Mouse (Mus musculus): ENCODE measurements at regions not wholly inside any gene's neighbourhood (a gene's known extent, or its start where the extent isn't known, plus 50 kb on each side); places are given as distances from the start of the nearest gene placed in this dataset.
A peak's percentile ranks its signal among the peaks of the same experiment; 100 is the strongest.

GRCm38 (mm10) chr8:126659691-126660657, 66.2 kb upstream of the Irf2bp2 start:
- Histone ChIP-seq H3K4me1 (ENCODE audit: control insufficient read depth, insufficient read depth, low read length) (peaks cover 55% of the 10 kb centered on the region), H3K4me2 (ENCODE audit: low read depth, low read length) (peak overlapping the region; percentile 61), H3K9ac (ENCODE audit: low read length) (peak overlapping the region; percentile 71), H3K27ac (ENCODE audit: low read length) (peak overlapping the region; percentile 92), H3K27me3 (ENCODE audit: control insufficient read depth, insufficient read depth, low read length) (no peaks in the 10 kb centered on the region), H3K9me3 (replicated peaks; ENCODE audit: control insufficient read depth, low read length) (no peaks in the 10 kb centered on the region), H3K36me3 (ENCODE audit: control insufficient read depth, insufficient read depth) (no peaks in the 10 kb centered on the region), H3K4me3 (ENCODE audit: low read length) (peak overlapping the region; percentile 1)
- 32% methylated on average over 12 of the region's 12 CpGs for WGBS
- peak; percentile 37; the same call in 1 of the 2 replicates for ATAC-seq (replicated peaks; ENCODE audit: extremely low read depth, insufficient read depth, low FRiP score)

GRCm38 (mm10) chr8:126657546-126657945, 63.8 kb upstream of the Irf2bp2 start:
- Histone ChIP-seq H3K9me3 (replicated peaks; ENCODE audit: control insufficient read depth, low read length) (no peaks in the 10 kb centered on the region), H3K27ac (ENCODE audit: low read length) (no peak overlapping the region), H3K27me3 (ENCODE audit: control insufficient read depth, insufficient read depth, low read length) (no peaks in the 10 kb centered on the region), H3K4me1 (ENCODE audit: control insufficient read depth, insufficient read depth, low read length) (peaks cover 33% of the 10 kb centered on the region), H3K4me3 (ENCODE audit: low read length) (no peak overlapping the region), H3K9ac (ENCODE audit: low read length) (no peak overlapping the region), H3K4me2 (ENCODE audit: low read depth, low read length) (no peak overlapping the region), H3K36me3 (ENCODE audit: control insufficient read depth, insufficient read depth) (no peaks in the 10 kb centered on the region)
- ATAC-seq (replicated peaks; ENCODE audit: extremely low read depth, insufficient read depth, low FRiP score), result no peak
- WGBS, result 78% methylated on average over 6 of the region's 6 CpGs

- Histone ChIP-seq H3K36me3 (ENCODE audit: control insufficient read depth, insufficient read depth) (no peaks in the 10 kb centered on the region), H3K4me2 (ENCODE audit: low read depth, low read length) (no peak overlapping the region), H3K9me3 (replicated peaks; ENCODE audit: control insufficient read depth, low read length) (no peaks in the 10 kb centered on the region), H3K27me3 (ENCODE audit: control insufficient read depth, insufficient read depth, low read length) (no peaks in the 10 kb centered on the region), H3K27ac (ENCODE audit: low read length) (no peak overlapping the region), H3K4me3 (ENCODE audit: low read length) (no peak overlapping the region), H3K9ac (ENCODE audit: low read length) (no peak overlapping the region), H3K4me1 (ENCODE audit: control insufficient read depth, insufficient read depth, low read length) (peaks cover 25% of the 10 kb centered on the region)
- 63% methylated on average over 10 of the region's 10 CpGs for WGBS
- ATAC-seq (replicated peaks; ENCODE audit: extremely low read depth, insufficient read depth, low FRiP score), result no peak
Measured at GRCm38 (mm10) chr8:126656554-126657260, 62.9 kb upstream of the Irf2bp2 start.

- Histone ChIP-seq H3K9ac (ENCODE audit: low read length) (no peak overlapping the region), H3K4me2 (ENCODE audit: low read depth, low read length) (no peak overlapping the region)
- ATAC-seq (replicated peaks; ENCODE audit: extremely low read depth, insufficient read depth, low FRiP score), result no peak
Measured at GRCm38 (mm10) chr8:126655565-126655964, 61.8 kb upstream of the Irf2bp2 start.

GRCm38 (mm10) chr8:126654353-126654752, 60.6 kb upstream of the Irf2bp2 start:
- 80% methylated on average over 7 of the region's 7 CpGs for WGBS
- no peak overlapping the region for H3K4me3 ChIP-seq (ENCODE audit: low read length)
- H3K36me3 ChIP-seq (ENCODE audit: control insufficient read depth, insufficient read depth), result no peaks in the 10 kb centered on the region
- no peak overlapping the region for H3K27ac ChIP-seq (ENCODE audit: low read length)
- no peaks in the 10 kb centered on the region for H3K9me3 ChIP-seq (replicated peaks; ENCODE audit: control insufficient read depth, low read length)
- no peak overlapping the region for H3K9ac ChIP-seq (ENCODE audit: low read length)
- no peak overlapping the region for H3K4me2 ChIP-seq (ENCODE audit: low read depth, low read length)
- peak; percentile 47; the same call in 1 of the 2 replicates for ATAC-seq (replicated peaks; ENCODE audit: extremely low read depth, insufficient read depth, low FRiP score)
- no peaks in the 10 kb centered on the region for H3K27me3 ChIP-seq (ENCODE audit: control insufficient read depth, insufficient read depth, low read length)
- H3K4me1 ChIP-seq (ENCODE audit: control insufficient read depth, insufficient read depth, low read length), result peaks cover 3% of the 10 kb centered on the region; the same call in 1 of the 2 replicates

More at GRCm38 (mm10) chr8:126655565-126655964, 61.8 kb upstream of the Irf2bp2 start:
- Histone ChIP-seq H3K36me3 (ENCODE audit: control insufficient read depth, insufficient read depth) (no peaks in the 10 kb centered on the region), H3K4me1 (ENCODE audit: control insufficient read depth, insufficient read depth, low read length) (peaks cover 13% of the 10 kb centered on the region), H3K9me3 (replicated peaks; ENCODE audit: control insufficient read depth, low read length) (no peaks in the 10 kb centered on the region), H3K4me3 (ENCODE audit: low read length) (no peak overlapping the region), H3K27ac (ENCODE audit: low read length) (no peak overlapping the region), H3K27me3 (ENCODE audit: control insufficient read depth, insufficient read depth, low read length) (no peaks in the 10 kb centered on the region)
- 48% methylated on average over 2 of the region's 2 CpGs for WGBS

- no peak overlapping the region for H3K4me3 ChIP-seq (ENCODE audit: low read length)
- ATAC-seq (replicated peaks; ENCODE audit: extremely low read depth, insufficient read depth, low FRiP score), result no peak
- 70% methylated on average over 5 of the region's 5 CpGs for WGBS
Measured at GRCm38 (mm10) chr8:126652151-126652550, 58.4 kb upstream of the Irf2bp2 start.

GRCm38 (mm10) chr8:126650945-126651344, 57.2 kb upstream of the Irf2bp2 start:
- H3K36me3 ChIP-seq (ENCODE audit: control insufficient read depth, insufficient read depth), result no peaks in the 10 kb centered on the region
- no peak overlapping the region for H3K9ac ChIP-seq (ENCODE audit: low read length)
- WGBS, result 73% methylated on average over 8 of the region's 8 CpGs
- no peak overlapping the region for H3K27ac ChIP-seq (ENCODE audit: low read length)
- H3K4me2 ChIP-seq (ENCODE audit: low read depth, low read length), result no peak overlapping the region
- H3K27me3 ChIP-seq (ENCODE audit: control insufficient read depth, insufficient read depth, low read length), result no peaks in the 10 kb centered on the region
- H3K9me3 ChIP-seq (replicated peaks; ENCODE audit: control insufficient read depth, low read length), result no peaks in the 10 kb centered on the region
- H3K4me1 ChIP-seq (ENCODE audit: control insufficient read depth, insufficient read depth, low read length), result peaks cover 4% of the 10 kb centered on the region; the same call in 1 of the 2 replicates
- no peak overlapping the region for H3K4me3 ChIP-seq (ENCODE audit: low read length)
- no peak for ATAC-seq (replicated peaks; ENCODE audit: extremely low read depth, insufficient read depth, low FRiP score)

More at GRCm38 (mm10) chr8:126652151-126652550, 58.4 kb upstream of the Irf2bp2 start:
- Histone ChIP-seq H3K4me2 (ENCODE audit: low read depth, low read length) (no peak overlapping the region), H3K9ac (ENCODE audit: low read length) (no peak overlapping the region), H3K9me3 (replicated peaks; ENCODE audit: control insufficient read depth, low read length) (no peaks in the 10 kb centered on the region), H3K4me1 (ENCODE audit: control insufficient read depth, insufficient read depth, low read length) (peaks cover 4% of the 10 kb centered on the region; the same call in 1 of the 2 replicates), H3K27ac (ENCODE audit: low read length) (no peak overlapping the region), H3K36me3 (ENCODE audit: control insufficient read depth, insufficient read depth) (no peaks in the 10 kb centered on the region), H3K27me3 (ENCODE audit: control insufficient read depth, insufficient read depth, low read length) (no peaks in the 10 kb centered on the region)

GRCm38 (mm10) chr8:126649305-126649704, 55.5 kb upstream of the Irf2bp2 start:
- 81% methylated on average over 1 of the region's 1 CpGs for WGBS
- peaks cover 2% of the 10 kb centered on the region; the same call in 1 of the 2 replicates for H3K4me1 ChIP-seq (ENCODE audit: control insufficient read depth, insufficient read depth, low read length)
- H3K9me3 ChIP-seq (replicated peaks; ENCODE audit: control insufficient read depth, low read length), result no peaks in the 10 kb centered on the region
- no peaks in the 10 kb centered on the region for H3K27me3 ChIP-seq (ENCODE audit: control insufficient read depth, insufficient read depth, low read length)
- H3K9ac ChIP-seq (ENCODE audit: low read length), result no peak overlapping the region
- H3K36me3 ChIP-seq (ENCODE audit: control insufficient read depth, insufficient read depth), result no peaks in the 10 kb centered on the region
- no peak overlapping the region for H3K4me2 ChIP-seq (ENCODE audit: low read depth, low read length)
- H3K4me3 ChIP-seq (ENCODE audit: low read length), result no peak overlapping the region
- no peak overlapping the region for H3K27ac ChIP-seq (ENCODE audit: low read length)
- no peak for ATAC-seq (replicated peaks; ENCODE audit: extremely low read depth, insufficient read depth, low FRiP score)

GRCm38 (mm10) chr8:126647350-126647749, 53.6 kb upstream of the Irf2bp2 start:
- Histone ChIP-seq H3K4me1 (ENCODE audit: control insufficient read depth, insufficient read depth, low read length) (peaks cover 2% of the 10 kb centered on the region; the same call in 1 of the 2 replicates), H3K27me3 (ENCODE audit: control insufficient read depth, insufficient read depth, low read length) (no peaks in the 10 kb centered on the region), H3K27ac (ENCODE audit: low read length) (no peak overlapping the region), H3K36me3 (ENCODE audit: control insufficient read depth, insufficient read depth) (no peaks in the 10 kb centered on the region), H3K4me3 (ENCODE audit: low read length) (no peak overlapping the region), H3K9ac (ENCODE audit: low read length) (no peak overlapping the region), H3K9me3 (replicated peaks; ENCODE audit: control insufficient read depth, low read length) (peaks cover 5% of the 10 kb centered on the region), H3K4me2 (ENCODE audit: low read depth, low read length) (no peak overlapping the region)
- 63% methylated on average over 1 of the region's 1 CpGs for WGBS
- no peak for ATAC-seq (replicated peaks; ENCODE audit: extremely low read depth, insufficient read depth, low FRiP score)

All from heart, embryonic 16.5 days (tissue).